Mouse (Mus musculus): ENCODE results near the gene Ankmy2. TPM values are rescaled to one million over a fixed set of nuclear protein-coding genes. Genes with fewer than 3 reads are reported as not detected.

Ankmy2 gene
- polyA plus RNA-seq, 1 experiment from 2014 or later: 33.3 TPM

Other genes starting within 250 kb of the Ankmy2 start
- not detected in 2 replicates for gene Agr3, start 231.5 kb upstream of the Ankmy2 start, polyA plus RNA-seq (2014; fragmentation: Nextera tagmentation; extraction: Ambion mirVana)
- 0.27 and 0.62 TPM in 2 replicates for gene Agr2, start 164.2 kb upstream of the Ankmy2 start, polyA plus RNA-seq (2014; fragmentation: Nextera tagmentation; extraction: Ambion mirVana)
- 62.6 and 66.8 TPM in 2 replicates for gene Tspan13, start 114.6 kb upstream of the Ankmy2 start, polyA plus RNA-seq (2014; fragmentation: Nextera tagmentation; extraction: Ambion mirVana)
- 225 and 227 TPM in 2 replicates for gene Bzw2, start 966 bp downstream of the Ankmy2 start, polyA plus RNA-seq (2014; fragmentation: Nextera tagmentation; extraction: Ambion mirVana)
- not detected in 2 replicates for gene Lrrc72, start 96.3 kb downstream of the Ankmy2 start, polyA plus RNA-seq (2014; fragmentation: Nextera tagmentation; extraction: Ambion mirVana)
- 0.43 TPM in 1 of 2 replicates, not detected in the other for gene Sostdc1, start 157.0 kb downstream of the Ankmy2 start, polyA plus RNA-seq (2014; fragmentation: Nextera tagmentation; extraction: Ambion mirVana)
- 13.8 and 14.6 TPM in 2 replicates for gene Ispd, start 224.3 kb downstream of the Ankmy2 start, polyA plus RNA-seq (2014; fragmentation: Nextera tagmentation; extraction: Ambion mirVana)
- 1.8 and 2.6 TPM in 2 replicates for gene D630036H23Rik, start 225.1 kb downstream of the Ankmy2 start, polyA plus RNA-seq (2014; fragmentation: Nextera tagmentation; extraction: Ambion mirVana)

Measured in heart, embryonic 14.5 days (tissue).